Mouse (Mus musculus) layer of hippocampus, adult 2 months (tissue): ENCODE measurements at regions not wholly inside any gene's neighbourhood (a gene's known extent, or its start where the extent isn't known, plus 50 kb on each side); places are given as distances from the start of the nearest gene placed in this dataset.
A peak's percentile ranks its signal among the peaks of the same experiment; 100 is the strongest.
"Not testable (repeated sequence)": the region's sequence is repeated elsewhere in the genome, so short reads cannot be mapped to it uniquely, and the experiment has no call there.

ENCODE experiments used
- DNase-seq, 2 experiments: peaks; one replicate each; pipeline ENCODE4 v3.0.0; 2022; ENCODE audit warnings: low spot score in 2 of 2
- H3K27ac ChIP-seq: fragments of 200-600 bp; 2 replicates; pipeline ENCODE4 v1.8.1; 2022
- H3K4me3 ChIP-seq: fragments of 200-600 bp; 2 replicates; pipeline ENCODE4 v1.8.1; 2022; ENCODE audit warnings: mild to moderate bottlenecking
- CTCF ChIP-seq: fragments of 200-600 bp; conservative IDR thresholded peaks from 2 replicates; pipeline ENCODE4 v1.8.1; 2022; ENCODE audit warnings: antibody characterized with exemption, mild to moderate bottlenecking, moderate library complexity

GRCm38 (mm10) chr6:109125447-109125846 is 297.0 kb downstream of the Edem1 start:
- Histone ChIP-seq H3K4me3 (no peak overlapping the region), H3K27ac (no peak overlapping the region)
- TF ChIP-seq CTCF, result no peak
- DNase-seq, result no peak

DNA sequence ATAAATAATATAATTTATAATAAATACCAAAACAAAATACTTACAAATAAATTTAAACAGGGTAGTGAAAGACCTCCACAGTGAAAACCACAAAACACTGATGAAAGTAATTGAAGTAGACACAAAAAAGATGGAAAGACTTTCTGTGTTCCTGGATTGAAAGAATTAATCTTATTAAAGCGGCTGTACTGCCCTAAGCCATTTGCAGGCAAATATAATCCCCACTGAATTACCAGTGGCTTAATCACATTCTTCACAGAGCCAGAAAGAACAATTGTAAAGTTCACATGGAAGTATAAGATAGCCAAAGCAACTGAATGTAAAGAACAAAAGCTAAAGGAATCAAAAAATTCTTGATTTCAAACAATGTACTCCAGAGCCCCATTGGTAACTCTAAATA is 298.8 kb downstream of the Edem1 start:
- Histone ChIP-seq H3K4me3 (no peak overlapping the region), H3K27ac (no peak overlapping the region)
- no peak for TF ChIP-seq CTCF
- no peak for DNase-seq

DNA sequence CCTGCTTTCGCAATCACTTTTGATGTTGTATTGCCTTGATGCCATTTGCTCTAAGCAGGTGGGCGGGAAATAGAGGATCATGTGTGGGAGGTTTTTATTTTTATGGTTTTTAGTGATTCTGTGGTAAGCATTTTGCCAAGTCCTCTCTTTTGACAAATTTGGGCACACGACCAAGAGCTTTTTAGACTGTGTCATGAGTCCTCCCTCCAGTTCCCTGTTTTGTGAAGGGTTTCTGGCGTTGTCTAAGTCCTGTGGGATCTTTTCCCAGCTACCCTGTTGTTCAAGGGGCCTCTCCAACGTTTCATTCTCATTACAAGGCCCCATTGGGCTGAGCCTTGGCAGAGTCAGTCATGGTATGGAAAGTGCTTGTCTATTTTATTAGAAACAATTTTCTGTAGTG is 317.7 kb downstream of the Edem1 start:
- peak; percentile 39 to 51 for DNase-seq
- H3K27ac ChIP-seq, result no peak overlapping the region
- TF ChIP-seq CTCF, result no peak
- H3K4me3 ChIP-seq, result no peak overlapping the region

DNA sequence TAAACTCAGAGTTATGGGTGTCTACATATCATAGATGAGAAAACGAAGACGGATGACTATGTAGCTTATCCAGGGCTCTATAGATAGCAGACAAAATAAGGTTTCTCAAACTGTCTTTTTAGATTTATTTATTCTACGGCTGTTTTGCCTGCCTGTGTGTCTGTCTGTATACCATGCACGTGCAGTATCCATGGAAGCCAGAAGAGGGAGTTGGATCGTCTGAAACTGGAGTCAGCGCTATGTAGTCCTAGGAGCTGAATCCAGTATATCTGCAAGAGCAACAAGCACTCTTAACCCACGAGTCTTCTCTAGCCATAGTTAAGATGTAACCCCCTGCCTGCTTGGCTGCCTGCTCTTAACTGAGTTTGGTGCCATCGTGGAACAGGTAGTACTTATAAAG is 320.6 kb downstream of the Edem1 start:
- no peak overlapping the region for H3K27ac ChIP-seq
- peak; percentile 61 for TF ChIP-seq CTCF
- no peak for DNase-seq
- no peak overlapping the region for H3K4me3 ChIP-seq

DNA sequence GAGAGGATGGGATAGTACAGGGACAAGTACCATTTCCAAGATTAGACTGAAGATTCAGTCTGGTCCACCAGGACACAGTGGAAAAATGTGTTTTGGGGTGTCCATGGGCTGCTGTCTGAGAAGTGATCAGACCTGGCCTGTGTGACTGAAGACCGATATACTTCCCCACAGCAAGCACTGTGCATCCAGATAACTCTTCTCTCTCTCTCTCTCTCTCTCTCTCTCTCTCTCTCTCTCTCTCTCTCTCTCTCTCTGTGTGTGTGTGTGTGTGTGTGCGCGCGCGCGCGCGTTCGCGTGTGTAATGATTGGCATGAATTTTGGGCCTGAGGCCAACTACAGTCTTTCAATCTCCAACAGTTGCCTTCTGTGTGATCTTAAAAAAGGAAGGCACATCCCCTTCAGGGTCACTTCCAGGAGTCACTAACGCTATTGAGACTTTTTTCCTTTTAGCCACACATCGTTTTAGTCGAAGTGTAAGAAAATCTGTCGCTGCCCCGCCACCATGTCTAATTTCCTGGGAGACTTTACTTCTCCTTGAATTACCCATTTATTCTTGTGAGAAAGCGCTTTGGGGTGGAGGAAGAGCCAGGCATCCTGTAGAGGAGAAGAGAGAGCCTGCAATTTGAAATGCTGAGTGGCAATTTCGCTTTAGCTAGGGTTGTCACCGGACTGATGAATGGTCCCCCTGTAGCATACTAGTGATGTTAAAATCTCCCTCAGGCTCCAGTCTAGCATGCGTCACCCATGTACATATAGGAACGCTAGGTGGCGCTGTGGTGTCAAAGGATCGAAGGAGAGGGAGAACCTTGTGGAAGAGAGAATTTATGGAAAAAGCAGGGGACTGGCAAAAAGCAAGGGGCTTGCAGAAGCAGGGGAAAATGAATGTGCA is 321.8 kb downstream of the Edem1 start:
- Histone ChIP-seq H3K4me3 (peak overlapping the region; percentile 53), H3K27ac (peak overlapping the region; percentile 85)
- TF ChIP-seq CTCF, result peak; percentile 98
- peak; percentile 89 to 92 for DNase-seq

DNA sequence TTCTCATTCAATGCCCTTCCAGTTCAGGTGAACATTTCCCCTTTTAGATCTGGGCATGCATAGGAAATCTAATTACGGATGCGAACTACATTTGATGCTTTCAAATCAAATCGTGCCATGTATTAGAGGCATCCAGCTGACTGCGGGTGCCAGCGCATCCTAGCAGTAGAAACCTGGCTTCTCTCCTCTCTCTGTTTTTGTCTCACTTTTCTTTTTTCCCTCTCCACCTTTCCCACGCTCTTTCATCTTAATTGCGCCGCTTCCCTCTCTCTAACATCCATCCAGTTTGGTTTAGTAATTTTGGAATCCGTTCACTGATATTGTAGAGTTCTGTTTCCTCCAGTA is 322.4 kb downstream of the Edem1 start:
- Histone ChIP-seq H3K4me3 (peak overlapping the region; percentile 53), H3K27ac (peak overlapping the region; percentile 85)
- DNase-seq, result no peak
- TF ChIP-seq CTCF, result no peak; the same call in 1 of the 2 replicates

- TF ChIP-seq CTCF, result no peak
- no peak for DNase-seq
- Histone ChIP-seq H3K4me3 (no peak overlapping the region), H3K27ac (no peak overlapping the region)
Measured at GRCm38 (mm10) chr6:109153624-109154023, 325.2 kb downstream of the Edem1 start.

DNA sequence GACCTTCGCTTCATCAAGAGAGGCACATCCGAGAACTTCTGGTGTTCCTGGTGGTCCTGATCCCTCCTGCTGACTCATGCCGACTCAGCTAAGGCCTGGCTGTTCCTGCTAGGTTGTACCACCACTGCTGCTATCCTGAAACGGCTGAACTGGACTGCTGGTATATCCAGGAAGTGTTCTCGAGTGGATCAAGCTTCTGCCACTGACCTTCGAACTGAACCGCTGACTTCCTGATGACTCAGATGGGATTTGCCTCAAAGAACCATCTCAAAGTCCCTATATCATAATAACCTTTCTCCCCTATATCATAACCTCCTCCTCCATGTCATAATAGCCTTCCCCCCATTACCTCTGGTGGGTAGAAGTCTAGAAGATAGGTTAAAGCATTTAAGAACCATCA is 331.1 kb downstream of the Edem1 start:
- no peak overlapping the region for H3K4me3 ChIP-seq
- no peak for TF ChIP-seq CTCF

DNA sequence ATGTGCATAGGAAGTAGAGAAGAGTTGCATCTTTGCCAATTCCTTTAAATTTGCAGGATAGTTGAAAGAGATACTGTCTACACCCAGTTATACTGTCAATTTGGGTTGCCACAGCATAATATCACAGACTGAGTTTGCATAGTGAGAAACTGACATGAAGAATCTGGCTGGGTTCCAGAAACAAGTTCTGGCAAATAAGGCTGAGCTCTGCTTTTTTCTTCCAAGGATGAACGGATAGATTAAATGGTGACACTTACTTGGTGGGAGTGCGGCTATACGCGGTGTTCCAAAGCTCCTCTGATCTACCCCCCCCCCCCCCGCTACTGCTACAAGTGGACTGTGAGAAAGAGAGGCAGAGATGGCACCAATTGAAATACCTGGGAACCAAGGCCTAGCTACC is 339.0 kb downstream of the Edem1 start:
- H3K4me3 ChIP-seq, result no peak overlapping the region
- no peak for TF ChIP-seq CTCF
- H3K27ac ChIP-seq, result no peak overlapping the region
- no peak for DNase-seq

More for the DNA sequence above, 331.1 kb downstream of the Edem1 start:
- no peak overlapping the region for H3K27ac ChIP-seq
- DNase-seq, result no peak

DNA sequence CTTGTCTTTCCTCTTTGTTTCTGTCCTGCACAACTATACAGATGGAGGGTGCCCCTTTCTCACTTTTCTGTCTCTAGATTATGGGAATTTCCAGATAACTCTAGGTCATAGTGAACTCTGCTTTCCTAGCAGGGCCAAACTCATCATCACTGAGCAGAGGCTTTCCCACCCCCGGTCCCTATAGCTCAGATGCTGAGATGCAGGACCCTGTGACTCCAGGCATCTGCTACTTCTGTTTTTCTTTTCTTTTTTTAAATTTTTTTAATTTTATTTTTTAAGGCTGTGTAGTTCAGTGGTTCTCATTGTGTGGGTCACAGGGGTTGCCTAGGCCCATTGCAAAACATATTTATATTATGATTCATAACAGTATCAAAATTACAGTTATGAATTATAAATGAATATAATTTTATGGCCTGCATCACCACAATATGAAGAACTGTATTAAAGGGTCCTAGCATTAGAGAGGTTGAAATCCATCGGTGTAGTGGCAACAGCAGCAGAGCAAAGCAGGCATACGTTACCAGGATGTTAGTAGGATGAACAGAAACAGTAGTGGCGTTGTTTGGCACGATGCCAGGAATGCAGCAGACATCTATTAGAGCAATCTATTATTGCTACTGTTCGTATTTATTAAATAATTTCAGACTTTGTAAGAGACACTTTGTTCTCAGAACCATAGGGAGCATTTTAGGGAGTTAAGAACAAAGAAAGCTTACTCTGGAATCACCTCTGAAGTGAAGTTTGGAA is 343.8 kb downstream of the Edem1 start:
- DNase-seq, result no peak
- H3K4me3 ChIP-seq, result no peak overlapping the region
- no peak for TF ChIP-seq CTCF

DNA sequence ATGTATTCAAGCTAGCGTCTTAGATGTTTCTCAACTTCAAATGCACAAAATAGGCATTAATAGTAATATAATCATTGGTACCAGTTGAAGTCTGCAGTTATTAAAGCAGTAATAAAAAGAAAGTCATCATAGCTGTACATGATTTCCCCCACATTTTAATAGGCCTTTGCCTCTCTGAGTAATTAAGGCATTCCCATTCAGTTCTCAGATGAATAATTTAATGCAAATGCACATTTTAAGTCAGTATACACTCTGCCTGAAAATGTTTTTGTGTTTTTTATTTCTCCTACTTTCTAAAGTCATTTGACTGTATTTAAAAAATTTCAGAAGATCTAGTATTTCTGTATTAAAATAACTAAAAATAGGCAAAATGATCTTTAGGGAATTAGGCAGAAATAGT is 344.6 kb downstream of the Edem1 start:
- no peak for DNase-seq
- Histone ChIP-seq H3K27ac (no peak overlapping the region), H3K4me3 (no peak overlapping the region)
- no peak for TF ChIP-seq CTCF

More for the DNA sequence above, 343.8 kb downstream of the Edem1 start:
- H3K27ac ChIP-seq, result no peak overlapping the region

DNA sequence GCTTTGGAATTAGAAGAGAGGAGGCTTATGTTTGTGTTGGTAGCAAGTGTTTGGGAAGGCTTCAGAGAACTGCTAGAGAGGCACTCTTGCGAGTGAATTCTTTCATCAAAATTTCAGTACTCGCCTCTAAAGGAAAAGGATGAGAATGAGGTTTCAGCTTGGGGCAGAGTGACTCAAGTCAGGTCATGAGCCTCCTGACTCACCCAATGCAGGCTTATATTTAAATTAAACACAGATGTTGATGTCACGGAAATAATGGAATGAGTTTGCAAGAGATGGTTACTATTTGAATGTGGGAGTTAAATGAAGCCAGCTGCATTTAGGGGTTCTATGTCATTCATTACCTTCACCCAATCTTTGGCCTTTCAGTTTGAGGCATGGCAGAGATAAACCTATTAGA is 348.4 kb downstream of the Edem1 start:
- TF ChIP-seq CTCF, result no peak
- Histone ChIP-seq H3K4me3 (no peak overlapping the region), H3K27ac (no peak overlapping the region)
- no peak for DNase-seq

DNA sequence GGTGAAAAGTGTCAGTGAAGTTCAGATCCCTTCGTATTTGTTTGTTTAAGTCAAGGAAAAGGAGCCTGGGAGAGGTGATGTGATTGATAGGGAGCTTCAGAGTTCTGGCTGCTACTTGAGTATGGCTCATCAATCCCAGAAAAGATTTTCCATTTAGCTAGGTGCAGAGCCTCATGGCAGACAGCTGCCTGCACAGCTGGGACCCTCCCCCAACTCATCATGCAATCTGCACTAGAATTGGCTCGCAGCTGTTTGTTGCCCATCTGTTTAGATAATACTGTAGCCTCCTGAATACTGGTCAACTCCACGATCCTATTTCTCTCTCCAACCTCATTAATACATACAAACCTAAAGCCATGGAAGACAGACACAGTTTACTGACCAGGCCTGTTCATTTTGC is 354.4 kb downstream of the Edem1 start:
- no peak for TF ChIP-seq CTCF
- DNase-seq, result no peak
- Histone ChIP-seq H3K27ac (no peak overlapping the region), H3K4me3 (no peak overlapping the region)

- not testable (repeated sequence) for DNase-seq, H3K4me3 ChIP-seq, H3K27ac ChIP-seq
Measured at GRCm38 (mm10) chr6:109193061-109193460, 364.6 kb downstream of the Edem1 start.
